Mouse (Mus musculus) layer of hippocampus, adult 2 months (tissue): ENCODE results near the gene Qtrt1. TPM values are rescaled to one million over a fixed set of nuclear protein-coding genes. Genes with fewer than 3 reads are reported as not detected.

Source experiments
- DNase-seq, 2 experiments: peaks; one replicate each; pipeline ENCODE4 v3.0.0; 2022; ENCODE audit warnings: low spot score in 2 of 2
- H3K27ac ChIP-seq: fragments of 200-600 bp; 2 replicates; pipeline ENCODE4 v1.8.1; 2022
- H3K4me3 ChIP-seq: fragments of 200-600 bp; 2 replicates; pipeline ENCODE4 v1.8.1; 2022; ENCODE audit warnings: mild to moderate bottlenecking
- CTCF ChIP-seq: fragments of 200-600 bp; conservative IDR thresholded peaks from 2 replicates; pipeline ENCODE4 v1.8.1; 2022; ENCODE audit warnings: antibody characterized with exemption, mild to moderate bottlenecking, moderate library complexity
- long read RNA-seq, 2 experiments: library from polyadenylated mRNA; stranded (forward); transcript quantifications; one replicate each; pipeline ENCODE4 v2.0.0; 2021; ENCODE audit warnings: borderline mapping rate in 2 of 2
- total RNA-seq, 2 experiments: library from RNA; stranded (reverse); gene quantifications; 2 replicates each; pipeline ENCODE4 v1.2.3; 2021

Qtrt1 gene
- 10 to 100 TPM; 31.2 to 46.2 TPM for total RNA-seq
- long read RNA-seq, experiment 1, transcript Qtrt1-201 (10 exons, 1,316 nt), result major isoform, 11 of 16 reads
- long read RNA-seq, experiment 1, partial matches to known transcripts, result 0 of 16 reads
- long read RNA-seq, experiment 1, other reads (novel, unspliced or antisense), result 5 of 16 reads
- long read RNA-seq, experiment 2, transcript Qtrt1-201 (10 exons, 1,316 nt), result major isoform, 13 of 21 reads
- long read RNA-seq, experiment 2, partial matches to known transcripts, result 1 of 21 reads
- long read RNA-seq, experiment 2, other reads (novel, unspliced or antisense), result 7 of 21 reads

DNA sequence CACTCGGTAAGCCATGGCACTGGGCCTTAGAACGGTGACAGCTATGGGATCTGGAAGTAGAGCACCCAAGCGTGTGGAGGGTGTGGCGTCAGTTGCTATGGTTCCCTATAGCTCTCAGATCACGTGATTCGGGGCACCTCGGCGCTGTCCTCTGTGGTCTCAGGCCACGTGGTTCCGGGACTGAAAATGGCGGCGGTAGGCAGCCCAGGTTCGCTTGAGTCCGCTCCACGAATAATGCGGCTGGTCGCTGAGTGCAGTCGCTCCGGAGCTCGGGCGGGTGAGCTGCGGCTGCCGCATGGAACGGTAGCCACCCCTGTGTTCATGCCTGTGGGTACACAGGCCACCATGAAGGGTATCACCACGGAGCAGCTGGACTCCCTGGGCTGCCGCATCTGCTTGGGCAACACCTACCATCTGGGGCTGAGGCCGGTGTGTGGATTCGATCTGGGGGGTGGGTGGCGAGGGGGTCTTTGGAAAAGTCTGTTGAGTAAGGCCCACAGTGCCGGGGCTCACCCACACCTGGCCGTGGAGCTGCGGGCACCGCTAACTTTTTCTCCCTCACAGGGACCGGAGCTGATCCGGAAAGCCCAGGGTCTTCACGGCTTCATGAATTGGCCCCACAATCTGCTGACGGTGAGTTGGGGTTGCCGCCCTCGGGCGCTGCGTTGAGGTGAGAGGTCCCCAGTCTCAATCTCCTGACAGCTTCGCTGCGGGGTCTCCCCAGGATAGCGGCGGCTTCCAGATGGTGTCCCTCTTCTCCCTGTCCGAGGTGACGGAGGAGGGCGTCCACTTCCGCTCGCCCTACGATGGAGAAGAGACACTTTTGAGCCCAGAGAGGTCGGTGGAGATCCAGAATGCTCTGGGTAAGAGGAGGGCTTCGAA is at the start of gene Qtrt1:
Gene Qtrt1 (plus strand): TSS at position 169 of the 882 bp plus-strand sequence.
- Histone ChIP-seq H3K4me3 (peak within 1 kb of the TSS; percentile 58), H3K27ac (peak within 1 kb of the TSS; percentile 88)
- peak; percentile 81 to 89 for DNase-seq
- TF ChIP-seq CTCF, result no peak

DNA sequence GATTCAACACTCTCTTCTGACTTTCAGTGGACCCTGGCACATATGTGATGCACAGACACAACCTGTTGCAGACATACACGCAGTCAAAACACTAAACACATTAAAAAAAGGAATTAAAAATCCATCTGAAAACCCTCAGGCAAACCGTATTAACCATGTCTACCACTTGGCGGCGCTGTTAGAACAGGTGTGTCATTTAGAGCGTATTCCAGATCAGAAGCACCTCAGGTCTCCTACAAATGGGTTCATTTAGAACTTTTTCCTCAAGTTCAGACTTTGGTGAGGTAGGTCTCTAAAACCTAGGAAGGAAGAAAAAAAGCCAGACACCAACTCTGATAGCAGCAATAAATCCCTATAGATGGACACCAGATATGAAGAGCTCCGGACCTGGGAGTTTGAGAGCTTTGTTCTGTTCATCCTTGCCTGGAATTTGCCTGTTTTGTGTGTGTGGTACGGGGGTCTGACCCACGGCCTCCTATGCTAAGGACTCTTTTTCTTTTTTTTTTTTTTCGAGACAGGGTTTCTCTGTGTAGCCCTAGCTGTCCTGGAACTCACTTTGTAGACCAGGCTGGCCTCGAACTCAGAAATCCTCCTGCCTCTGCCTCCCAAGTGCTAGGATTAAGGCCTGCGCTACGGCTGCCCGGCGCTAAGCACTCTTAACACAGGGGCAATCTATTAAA is 45.0 kb upstream of the Qtrt1 start:
- Histone ChIP-seq H3K27ac (peak overlapping the region; percentile 96), H3K4me3 (peak overlapping the region; percentile 92)
- TF ChIP-seq CTCF, result peak; percentile 92
- DNase-seq, result peak; percentile 52 to 76

DNA sequence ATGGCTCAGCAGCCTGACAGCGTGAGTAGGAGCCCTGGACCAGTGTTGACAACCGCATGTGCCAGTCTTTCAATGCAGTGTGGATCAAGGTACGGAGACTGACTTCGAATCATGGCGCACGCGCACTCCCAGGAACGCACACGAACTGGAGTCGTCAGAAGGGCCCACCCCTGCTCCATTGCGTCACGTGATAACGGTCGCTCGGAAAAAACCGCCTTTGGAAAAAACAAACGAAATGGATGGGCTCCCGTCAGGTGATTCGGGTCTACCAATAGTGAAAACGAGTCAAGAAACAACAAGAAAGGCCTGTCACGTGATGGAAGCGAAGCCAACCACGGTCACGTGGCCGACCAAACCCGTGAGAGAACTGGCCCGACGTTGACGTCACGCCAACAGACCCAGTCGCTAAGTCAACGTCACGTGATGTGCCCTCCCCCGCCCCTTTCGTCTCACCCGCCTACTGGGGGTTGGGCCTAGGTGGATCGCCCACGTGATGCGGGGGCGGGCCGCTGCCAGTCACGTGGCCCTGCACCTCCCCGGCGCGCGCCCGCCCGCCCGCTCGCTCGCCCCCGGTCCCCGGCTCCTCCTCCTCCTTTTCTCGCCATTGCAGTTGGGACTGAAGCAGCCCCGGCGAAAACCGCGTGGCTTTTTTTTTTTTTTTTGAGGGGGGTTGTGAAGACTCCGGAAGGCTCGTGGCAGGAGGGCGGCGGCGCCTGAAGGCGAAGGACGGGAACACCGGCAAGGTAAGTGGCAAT is 44.1 kb upstream of the Qtrt1 start, which contains the start of gene Ilf3:
Gene Ilf3 (plus strand): TSS at position 515 of the 755 bp plus-strand sequence.
- peak; percentile 99 to 100 for DNase-seq
- Histone ChIP-seq H3K4me3 (peak within 1 kb of the TSS; percentile 92), H3K27ac (peak within 1 kb of the TSS; percentile 96)
- no peak for TF ChIP-seq CTCF

DNA sequence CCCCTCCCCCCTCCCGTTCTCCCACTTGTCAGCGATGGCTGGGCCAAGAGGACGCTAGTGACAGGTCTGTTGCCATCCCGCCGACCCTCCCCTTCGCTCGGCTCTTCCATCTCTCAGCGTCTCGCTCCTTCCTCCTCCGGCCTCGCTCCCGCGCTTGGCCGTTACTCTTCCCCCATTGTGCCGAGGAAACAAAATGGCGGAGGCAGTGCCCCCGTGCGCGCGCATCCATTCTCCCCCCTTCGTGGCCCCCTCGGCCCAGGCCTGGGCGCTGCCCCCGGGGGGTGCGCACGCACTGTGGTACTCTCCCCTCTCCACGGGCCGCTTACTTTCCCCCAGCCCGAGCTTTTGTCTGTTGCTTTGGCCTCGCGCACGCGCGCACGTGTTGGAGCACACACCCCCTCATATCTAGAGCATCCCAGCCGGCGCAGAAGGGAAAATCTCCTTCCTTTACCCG is 43.5 kb upstream of the Qtrt1 start:
- no peak for TF ChIP-seq CTCF
- Histone ChIP-seq H3K27ac (peak overlapping the region; percentile 96), H3K4me3 (peak overlapping the region; percentile 92)
- peak; percentile 43 to 45 for DNase-seq

DNA sequence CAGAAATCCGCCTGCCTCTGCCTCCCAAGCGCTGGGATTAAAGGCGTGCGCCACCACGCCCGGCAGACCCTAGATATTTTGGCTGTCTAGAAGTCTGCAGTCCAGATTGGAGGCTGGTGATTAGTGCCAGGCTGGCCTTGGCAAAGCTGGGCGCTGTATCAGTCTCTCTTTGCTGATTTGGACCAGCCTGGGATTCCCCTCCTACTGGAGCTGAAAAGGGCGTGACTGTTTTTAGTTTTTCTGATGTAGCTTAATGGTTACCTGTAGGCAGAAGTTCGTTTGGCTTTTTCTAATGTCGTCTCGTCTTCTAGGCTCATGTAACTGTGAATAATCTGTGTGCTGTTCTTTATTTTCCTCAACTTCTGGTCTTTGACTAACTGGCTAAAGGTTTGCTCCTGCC is 42.6 kb upstream of the Qtrt1 start:
- Histone ChIP-seq H3K4me3 (peak overlapping the region; percentile 92), H3K27ac (peak overlapping the region; percentile 96; the same call in 1 of the 2 replicates)
- no peak for DNase-seq
- TF ChIP-seq CTCF, result no peak

DNA sequence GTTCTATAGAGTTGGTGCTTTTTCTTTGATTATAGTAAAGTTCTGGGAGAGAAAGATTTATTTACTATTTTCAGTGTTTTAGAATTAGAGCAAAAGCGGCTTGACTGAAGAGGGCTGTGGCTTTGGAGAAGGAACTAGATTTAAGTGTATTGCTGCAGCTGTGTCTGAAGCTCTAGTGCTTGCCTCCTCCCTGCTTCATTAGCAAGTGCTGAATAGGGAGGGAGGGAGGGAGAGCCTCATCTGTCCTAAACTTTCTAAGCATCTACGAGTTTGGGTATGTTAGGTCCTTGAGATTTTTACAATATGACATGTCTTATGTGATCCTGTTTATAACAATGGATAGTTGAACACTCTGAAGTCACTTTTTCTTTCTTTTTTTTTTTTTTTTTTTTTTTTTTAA is 40.8 kb upstream of the Qtrt1 start:
- no peak for DNase-seq
- H3K27ac ChIP-seq, result no peak overlapping the region
- TF ChIP-seq CTCF, result no peak
- no peak overlapping the region for H3K4me3 ChIP-seq

DNA sequence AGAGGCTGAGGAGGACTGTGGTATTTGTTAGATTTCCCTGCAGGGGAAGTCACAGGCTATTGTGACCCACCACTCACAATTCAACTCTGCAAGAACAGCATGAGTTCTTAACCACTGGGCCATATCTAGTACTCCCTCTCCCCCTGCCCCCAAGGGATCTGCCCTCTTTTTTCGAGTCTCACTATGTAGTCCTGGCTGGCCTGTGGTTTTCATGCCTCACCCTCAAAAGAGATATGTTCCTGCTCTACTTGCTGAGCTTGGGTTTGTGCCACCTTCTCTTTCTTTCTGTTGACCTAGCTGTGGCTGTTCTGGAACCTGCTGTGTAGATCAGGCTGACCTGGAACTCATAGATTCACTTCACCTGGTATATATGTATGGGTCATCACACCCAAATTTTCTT is 39.1 kb upstream of the Qtrt1 start:
- no peak for TF ChIP-seq CTCF
- no peak overlapping the region for H3K4me3 ChIP-seq
- no peak overlapping the region for H3K27ac ChIP-seq
- no peak for DNase-seq

DNA sequence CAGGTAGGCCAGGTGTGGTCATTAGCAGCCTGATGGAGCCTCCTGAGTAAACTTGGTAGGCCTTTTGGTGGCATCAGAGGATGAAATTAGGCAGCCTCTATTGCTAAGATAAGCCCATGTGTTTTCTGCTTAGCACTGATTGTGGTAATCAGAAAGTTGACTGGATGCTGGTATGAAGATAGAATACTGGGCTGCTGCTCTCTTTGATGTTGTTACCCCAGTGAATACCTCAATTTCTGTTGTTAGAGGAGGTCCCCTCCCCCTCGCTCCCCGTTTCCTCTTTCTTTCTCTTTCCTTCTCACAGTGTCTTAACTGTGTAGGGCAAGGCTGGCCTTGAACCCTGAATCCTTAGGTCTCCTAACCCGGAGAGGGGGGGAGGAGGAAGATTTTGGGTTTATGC is 32.4 kb upstream of the Qtrt1 start:
- Histone ChIP-seq H3K27ac (peak overlapping the region; percentile 29; the same call in 1 of the 2 replicates), H3K4me3 (no peak overlapping the region)
- TF ChIP-seq CTCF, result no peak
- DNase-seq, result no peak

DNA sequence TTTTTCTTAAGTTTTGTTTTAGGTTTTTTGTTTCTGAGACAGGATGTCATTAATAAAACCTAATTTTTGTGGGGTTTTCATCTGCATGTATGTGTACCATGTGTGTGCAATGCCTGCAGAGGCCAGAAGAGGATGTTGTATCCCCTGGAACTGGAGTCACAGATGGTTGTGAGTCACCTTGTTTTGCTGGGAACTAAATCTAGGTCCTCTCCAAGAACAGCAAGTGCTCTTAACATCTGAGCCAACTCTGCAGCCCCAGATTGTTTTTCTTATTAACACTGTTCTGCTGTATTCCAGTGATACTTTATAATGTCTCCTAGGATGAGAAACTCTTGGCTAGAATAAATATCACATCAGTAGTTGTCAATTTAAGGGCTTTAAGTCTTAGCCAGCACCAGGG is 30.8 kb upstream of the Qtrt1 start:
- DNase-seq, result peak in 1 of 2 experiments; percentile 36
- no peak overlapping the region for H3K4me3 ChIP-seq
- peak; percentile 57 for TF ChIP-seq CTCF
- peak overlapping the region; percentile 30 for H3K27ac ChIP-seq

DNA sequence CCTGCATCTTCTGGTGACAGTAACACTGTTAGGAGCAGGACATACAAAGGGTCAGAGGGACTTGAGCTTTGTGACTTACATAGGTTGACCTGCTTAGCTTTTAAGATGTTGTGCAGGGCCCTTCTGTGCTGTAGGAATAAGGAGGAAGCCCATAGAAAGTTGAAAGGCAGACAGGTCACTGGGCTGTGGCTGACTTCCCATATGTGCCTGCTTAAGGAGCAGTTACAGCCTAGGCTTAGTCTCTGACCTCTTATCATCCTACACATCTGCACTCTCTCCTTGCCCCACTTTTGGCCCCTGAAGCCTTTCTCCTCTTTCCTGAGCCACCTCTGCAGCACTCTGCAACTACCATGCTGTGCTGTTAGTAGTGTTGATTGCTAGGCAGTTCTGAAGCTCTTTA is 27.7 kb upstream of the Qtrt1 start:
- no peak for DNase-seq
- Histone ChIP-seq H3K27ac (no peak overlapping the region), H3K4me3 (no peak overlapping the region)
- TF ChIP-seq CTCF, result no peak

DNA sequence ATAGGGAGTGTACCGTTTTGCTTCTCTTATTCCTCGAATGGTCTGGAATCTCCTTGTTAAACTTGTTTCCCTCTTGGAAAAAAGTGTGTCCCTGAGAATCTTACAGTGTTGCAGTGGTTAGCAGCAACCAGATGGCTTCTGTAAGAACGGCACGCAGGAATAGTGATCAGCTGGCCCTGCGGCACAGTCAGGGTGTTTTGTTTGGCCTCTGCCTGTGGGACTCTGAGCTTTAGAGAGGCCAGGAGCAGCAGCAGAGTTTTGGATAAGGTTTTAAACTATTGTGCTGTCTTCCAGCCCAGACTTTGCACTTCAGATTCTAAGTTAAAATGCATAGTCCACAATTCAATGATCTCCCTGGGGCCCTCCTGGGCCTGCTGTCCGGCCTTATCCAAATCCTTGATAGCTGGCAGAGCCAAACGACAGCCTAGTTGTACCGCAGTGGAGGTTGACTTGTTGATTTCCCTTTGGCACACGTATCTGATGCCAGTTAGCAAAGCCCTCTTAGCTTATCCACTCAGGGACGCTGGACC is 18.9 kb upstream of the Qtrt1 start:
- no peak for DNase-seq
- Histone ChIP-seq H3K27ac (no peak overlapping the region), H3K4me3 (no peak overlapping the region)
- TF ChIP-seq CTCF, result no peak

DNA sequence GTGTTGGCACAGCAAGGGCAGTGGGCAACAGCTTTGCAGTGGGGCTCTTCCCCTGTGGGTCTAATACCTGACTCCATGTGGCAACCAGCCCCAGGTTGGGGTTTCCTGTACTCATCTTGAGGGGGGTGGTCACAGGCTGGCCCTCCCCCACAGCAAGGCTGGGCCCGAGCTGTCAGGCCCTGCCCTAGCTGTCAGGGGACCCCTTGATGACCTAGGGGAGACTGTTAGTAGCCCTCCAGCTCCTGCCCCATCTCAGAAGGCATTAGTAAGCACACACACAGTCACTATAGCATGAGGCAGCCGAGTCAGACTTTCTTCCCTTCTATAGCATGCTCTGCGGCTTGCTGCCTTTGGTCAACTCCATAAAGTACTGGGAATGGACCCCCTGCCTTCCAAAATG is 15.9 kb upstream of the Qtrt1 start:
- DNase-seq, result no peak
- no peak overlapping the region for H3K4me3 ChIP-seq
- no peak overlapping the region for H3K27ac ChIP-seq
- TF ChIP-seq CTCF, result no peak
